Mouse (Mus musculus): ENCODE measurements around the gene Mypop. TPM values are rescaled to one million over a fixed set of nuclear protein-coding genes. Genes with fewer than 3 reads are reported as not detected.

Mypop gene
- 14.5 and 16.5 TPM in 2 replicates for polyA plus RNA-seq (2012; rRNA removed)

GRCm38 (mm10) chr7:18990601-18991295 is at the start of gene Mypop:
Gene Mypop (plus strand): TSS chr7:18991245.

DNA sequence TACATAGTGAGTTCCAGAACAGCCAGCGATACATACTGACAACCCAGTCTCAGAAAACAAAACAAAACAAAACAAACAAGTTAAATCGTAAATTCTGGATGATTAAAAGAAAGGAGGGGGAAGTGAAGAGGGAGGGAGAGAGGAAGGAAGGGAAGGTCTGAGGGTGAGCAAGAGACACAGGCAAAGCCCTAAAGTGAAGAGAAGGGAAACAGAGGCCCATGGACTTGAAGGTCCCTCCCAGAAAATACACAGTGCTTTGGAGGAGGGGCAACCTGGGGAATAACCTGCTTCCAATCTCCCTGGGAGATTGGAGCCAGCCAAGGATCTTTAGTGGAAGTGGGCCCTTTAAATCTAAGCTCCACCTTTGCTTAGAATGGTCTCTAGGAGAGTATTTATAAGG is 3.9 kb upstream of the Mypop start, which contains the start of gene Nanos2:
Nanos2 (plus strand) TSS at position 301 of the 400 bp plus-strand sequence.

GRCm38 (mm10) chr7:19003902-19004630 is 13.0 kb downstream of the Mypop start, which contains the start of gene Irf2bp1:
Gene Irf2bp1 (plus strand): TSS chr7:19004044.

GRCm38 (mm10) chr7:19023357-19023814 is 32.3 kb downstream of the Mypop start, which contains the start of gene Foxa3:
Gene Foxa3 (minus strand): TSS chr7:19023538.

DNA sequence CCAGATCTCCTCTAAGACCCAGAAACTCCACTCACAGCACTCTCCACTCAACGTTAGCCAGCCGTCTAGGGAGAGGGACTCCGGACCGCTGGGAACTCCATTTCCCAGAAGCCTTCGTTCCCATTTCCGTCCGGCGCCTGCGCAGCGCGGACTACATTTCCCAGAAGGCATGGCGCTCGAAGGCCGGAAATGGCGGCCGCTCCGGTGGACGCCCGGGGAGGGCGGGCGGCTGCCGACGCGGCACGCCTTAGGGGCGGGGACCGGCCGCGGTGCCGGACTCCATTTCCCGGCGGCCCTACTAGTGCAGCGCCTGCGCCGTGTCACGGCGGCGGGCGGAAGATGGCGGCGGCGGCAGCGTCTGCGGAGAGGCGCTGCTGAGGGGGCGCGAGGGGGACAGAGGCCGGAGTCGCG is 33.1 kb downstream of the Mypop start, which contains the start of gene Sympk:
Sympk (plus strand) TSS at position 282 of the 411 bp plus-strand sequence.

Other genes starting within 250 kb of the Mypop start
- gene Psg19, start 192.7 kb upstream of the Mypop start, polyA plus RNA-seq (2012; rRNA removed) = 0.05 TPM in 1 of 2 replicates, not detected in the other
- gene Psg17, start 169.6 kb upstream of the Mypop start, polyA plus RNA-seq (2012; rRNA removed) = 0.19 and 0.23 TPM in 2 replicates
- gene Mill2, start 151.3 kb upstream of the Mypop start, polyA plus RNA-seq (2012; rRNA removed) = 1.3 and 1.4 TPM in 2 replicates
- 26.6 and 31.5 TPM in 2 replicates for gene Pglyrp1, start 119.9 kb upstream of the Mypop start, polyA plus RNA-seq (2012; rRNA removed)
- gene Ccdc61, start 80.8 kb upstream of the Mypop start, polyA plus RNA-seq (2012; rRNA removed) = 27.0 and 28.3 TPM in 2 replicates
- 20.2 and 29.7 TPM in 2 replicates for gene Nova2, start 65.4 kb upstream of the Mypop start, polyA plus RNA-seq (2012; rRNA removed)
- 2.3 TPM in 2 replicates for gene Nanos2, start 3.8 kb upstream of the Mypop start, polyA plus RNA-seq (2012; rRNA removed)
- gene Irf2bp1, start 12.8 kb downstream of the Mypop start, polyA plus RNA-seq (2012; rRNA removed) = 38.3 and 39.8 TPM in 2 replicates
- gene Foxa3, start 32.3 kb downstream of the Mypop start, polyA plus RNA-seq (2012; rRNA removed) = not detected in 2 replicates
- gene Sympk, start 33.1 kb downstream of the Mypop start, polyA plus RNA-seq (2012; rRNA removed) = 66.8 and 73.9 TPM in 2 replicates
- 0.23 and 0.32 TPM in 2 replicates for gene Rsph6a, start 63.4 kb downstream of the Mypop start, polyA plus RNA-seq (2012; rRNA removed)
- gene Dmwd, start 85.0 kb downstream of the Mypop start, polyA plus RNA-seq (2012; rRNA removed) = 168 and 184 TPM in 2 replicates
- 48.3 and 55.8 TPM in 2 replicates for gene Dmpk, start 92.6 kb downstream of the Mypop start, polyA plus RNA-seq (2012; rRNA removed)
- 6.8 and 9.3 TPM in 2 replicates for gene Six5, start 103.3 kb downstream of the Mypop start, polyA plus RNA-seq (2012; rRNA removed)
- gene Gm4969, start 127.1 kb downstream of the Mypop start, polyA plus RNA-seq (2012; rRNA removed) = 14.5 and 14.6 TPM in 2 replicates
- gene Fbxo46, start 128.6 kb downstream of the Mypop start, polyA plus RNA-seq (2012; rRNA removed) = 11.2 and 12.5 TPM in 2 replicates
- 16.8 and 18.3 TPM in 2 replicates for gene Qpctl, start 158.0 kb downstream of the Mypop start, polyA plus RNA-seq (2012; rRNA removed)
- 151 and 178 TPM in 2 replicates for gene Snrpd2, start 158.5 kb downstream of the Mypop start, polyA plus RNA-seq (2012; rRNA removed)
- 41.3 and 55.6 TPM in 2 replicates for gene Gipr, start 174.9 kb downstream of the Mypop start, polyA plus RNA-seq (2012; rRNA removed)
- gene Eml2, start 185.2 kb downstream of the Mypop start, polyA plus RNA-seq (2012; rRNA removed) = 65.5 and 68.9 TPM in 2 replicates
- 6.0 and 6.8 TPM in 2 replicates for gene Gpr4, start 221.3 kb downstream of the Mypop start, polyA plus RNA-seq (2012; rRNA removed)
- gene Opa3, start 237.1 kb downstream of the Mypop start, polyA plus RNA-seq (2012; rRNA removed) = 25.6 and 26.6 TPM in 2 replicates

All from central nervous system, embryonic 18 days (tissue).